Mouse (Mus musculus): ENCODE data around the gene Sarm1.

- TF ChIP-seq EP300 (IDR thresholded peaks at IDR 0.05; ENCODE audit: low read depth): no peak
- peak; percentile 62 for TF ChIP-seq CTCF (IDR thresholded peaks at IDR 0.05; ENCODE audit: low read depth)
Observed at GRCm38 (mm10) chr11:78515549-78516325, 18.2 kb upstream of the Sarm1 start.

Measured in liver, postnatal 0 days (tissue).